Mouse (Mus musculus) embryonic facial prominence, embryonic 12.5 days (tissue): ENCODE measurements around the gene Cacna1c. TPM values are rescaled to one million over a fixed set of nuclear protein-coding genes. Genes with fewer than 3 reads are reported as not detected.

Source experiments
- ATAC-seq: fragments of 200-750 bp; cut with Nextera tagmentation; 2 replicates; pipeline ENCODE4 v1.8.0; 2017; ENCODE audit not compliant: insufficient number of reproducible peaks, insufficient read depth, low FRiP score, low TSS enrichment
- H3K27ac ChIP-seq: fragments of 300-500 bp; sonication (generic); 2 replicates; pipeline ENCODE4 v1.5.1; 2016; ENCODE audit warnings: mild to moderate bottlenecking
- H3K27me3 ChIP-seq: fragments of 300-500 bp; sonication (generic); 2 replicates; pipeline ENCODE4 v1.6.1; 2016; ENCODE audit warnings: mild to moderate bottlenecking, moderate library complexity
- H3K36me3 ChIP-seq: fragments of 300-500 bp; sonication (generic); 2 replicates; pipeline ENCODE4 v1.6.1; 2016; ENCODE audit warnings: mild to moderate bottlenecking
- H3K4me1 ChIP-seq: fragments of 300-500 bp; sonication (generic); 2 replicates; pipeline ENCODE4 v1.6.1; 2016
- H3K4me2 ChIP-seq: fragments of 300-500 bp; sonication (generic); replicated peaks from 2 replicates; pipeline ENCODE4 v1.6.1; 2016; ENCODE audit warnings: mild to moderate bottlenecking, moderate library complexity
- H3K4me3 ChIP-seq: fragments of 300-500 bp; sonication (generic); 2 replicates; pipeline ENCODE4 v1.5.1; 2016; ENCODE audit warnings: mild to moderate bottlenecking
- H3K9ac ChIP-seq: fragments of 300-500 bp; sonication (generic); 2 replicates; pipeline ENCODE4 v1.6.1; 2016; ENCODE audit warnings: mild to moderate bottlenecking, moderate library complexity
- H3K9me3 ChIP-seq: fragments of 300-500 bp; sonication (generic); 2 replicates; pipeline ENCODE4 v1.6.1; 2016; ENCODE audit warnings: mild to moderate bottlenecking, moderate library complexity
- WGBS: fragments of 180-500 bp; shearing (Covaris S2); methylation state at CpG from one replicate; pipeline ENCODE4 v1.1.7; 2016; 5-methylcytosine and 5-hydroxymethylcytosine counted together
- polyA plus RNA-seq: library from polyadenylated mRNA; unstranded; fragments of >200 nt; fragmentation: Nextera tagmentation; extraction: Ambion mirVana; gene quantifications from 2 replicates; pipeline ENCODE4 v1.2.1, GENCODE M21; 2016

The Cacna1c gene
- polyA plus RNA-seq, 1 experiment from 2014 or later: 10.2 TPM

GRCm38 (mm10) chr6:119040961-119041360 lies 155.3 kb downstream of the Cacna1c start:
- 53% methylated on average over 7 of the region's 7 CpGs for WGBS
- no peak overlapping the region for H3K27ac ChIP-seq
- H3K36me3 ChIP-seq: no peaks in the 10 kb centered on the region
- no peak for ATAC-seq
- H3K4me3 ChIP-seq: no peak overlapping the region
- no peak overlapping the region for H3K4me2 ChIP-seq
- H3K9me3 ChIP-seq: no peaks in the 10 kb centered on the region
- peaks cover 16% of the 10 kb centered on the region; the same call in 1 of the 2 replicates for H3K4me1 ChIP-seq
- no peak overlapping the region for H3K9ac ChIP-seq
- H3K27me3 ChIP-seq: no peaks in the 10 kb centered on the region

- Histone ChIP-seq H3K27ac (no peak overlapping the region), H3K9ac (no peak overlapping the region), H3K4me3 (no peak overlapping the region), H3K4me1 (peaks cover 16% of the 10 kb centered on the region; the same call in 1 of the 2 replicates), H3K27me3 (no peaks in the 10 kb centered on the region), H3K36me3 (no peaks in the 10 kb centered on the region), H3K4me2 (no peak overlapping the region), H3K9me3 (0 out of 2 replicates have a peak, but pooled peaks cover 5% of the 10 kb centered on the region)
- WGBS: 73% methylated on average over 7 of the region's 7 CpGs
- ATAC-seq: no peak
Observed at GRCm38 (mm10) chr6:119039815-119040214, 156.4 kb downstream of the Cacna1c start.

- Histone ChIP-seq H3K27ac (no peak overlapping the region), H3K4me1 (peaks cover 16% of the 10 kb centered on the region; the same call in 1 of the 2 replicates), H3K9me3 (0 out of 2 replicates have a peak, but pooled peaks cover 10% of the 10 kb centered on the region), H3K36me3 (no peaks in the 10 kb centered on the region), H3K9ac (no peak overlapping the region), H3K27me3 (no peaks in the 10 kb centered on the region), H3K4me2 (no peak overlapping the region), H3K4me3 (no peak overlapping the region)
- WGBS: 84% methylated on average over 5 of the region's 5 CpGs
- ATAC-seq: no peak
Observed at GRCm38 (mm10) chr6:119039293-119039692, 156.9 kb downstream of the Cacna1c start.

DNA sequence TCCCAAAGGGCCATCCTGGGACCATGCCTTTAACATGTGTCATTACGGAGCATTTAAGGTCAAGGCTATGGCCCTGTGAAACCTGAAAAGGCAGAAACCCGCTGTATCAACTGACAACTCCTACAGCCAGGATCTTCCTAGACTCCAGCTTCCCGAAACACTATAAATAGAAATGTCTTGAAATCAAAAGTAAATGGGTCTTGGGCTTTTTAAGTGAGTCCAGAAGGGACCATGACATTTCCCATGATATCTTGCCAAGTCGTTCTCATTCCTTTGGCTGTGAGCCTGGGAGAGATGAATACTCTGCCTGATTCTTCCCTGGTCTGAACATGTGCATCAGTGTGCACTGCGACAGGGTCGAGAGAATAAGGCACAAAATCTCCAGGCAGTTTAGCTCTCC lies 158.4 kb downstream of the Cacna1c start:
- Histone ChIP-seq H3K4me1 (peaks cover 16% of the 10 kb centered on the region; the same call in 1 of the 2 replicates), H3K9me3 (0 out of 2 replicates have a peak, but pooled peaks cover 10% of the 10 kb centered on the region), H3K36me3 (no peaks in the 10 kb centered on the region), H3K27ac (no peak overlapping the region), H3K4me3 (no peak overlapping the region), H3K9ac (no peak overlapping the region), H3K4me2 (no peak overlapping the region), H3K27me3 (no peaks in the 10 kb centered on the region)
- no peak for ATAC-seq
- 77% methylated on average over 6 of the region's 6 CpGs for whole genome bisulfite sequencing

DNA sequence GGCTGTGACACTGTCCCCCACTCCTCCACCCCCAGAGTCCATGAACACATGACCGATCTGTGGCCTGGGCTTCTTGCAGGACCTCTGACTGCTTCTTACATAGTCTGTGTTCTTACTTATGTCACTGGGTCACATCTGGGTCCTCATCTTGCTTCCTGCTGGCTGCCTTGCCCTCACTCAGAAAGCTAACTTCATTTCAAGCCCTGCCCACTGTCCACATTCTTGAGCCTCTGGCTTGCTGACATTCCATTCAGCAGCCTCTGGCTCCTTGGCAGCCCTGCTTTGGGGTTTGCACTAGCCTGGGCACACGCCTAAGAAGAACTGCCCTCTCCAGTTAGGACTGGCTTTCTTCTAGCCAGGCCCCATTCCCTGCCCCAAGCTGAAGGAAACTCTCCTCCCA lies 159.2 kb downstream of the Cacna1c start:
- H3K4me1 ChIP-seq: peaks cover 14% of the 10 kb centered on the region; the same call in 1 of the 2 replicates
- no peak overlapping the region for H3K27ac ChIP-seq
- ATAC-seq: no peak
- H3K36me3 ChIP-seq: no peaks in the 10 kb centered on the region
- H3K4me2 ChIP-seq: no peak overlapping the region
- no peak overlapping the region for H3K4me3 ChIP-seq
- H3K9me3 ChIP-seq: 0 out of 2 replicates have a peak, but pooled peaks cover 10% of the 10 kb centered on the region
- no peaks in the 10 kb centered on the region for H3K27me3 ChIP-seq
- no peak overlapping the region for H3K9ac ChIP-seq
- WGBS: 60% methylated on average over 2 of the region's 2 CpGs

DNA sequence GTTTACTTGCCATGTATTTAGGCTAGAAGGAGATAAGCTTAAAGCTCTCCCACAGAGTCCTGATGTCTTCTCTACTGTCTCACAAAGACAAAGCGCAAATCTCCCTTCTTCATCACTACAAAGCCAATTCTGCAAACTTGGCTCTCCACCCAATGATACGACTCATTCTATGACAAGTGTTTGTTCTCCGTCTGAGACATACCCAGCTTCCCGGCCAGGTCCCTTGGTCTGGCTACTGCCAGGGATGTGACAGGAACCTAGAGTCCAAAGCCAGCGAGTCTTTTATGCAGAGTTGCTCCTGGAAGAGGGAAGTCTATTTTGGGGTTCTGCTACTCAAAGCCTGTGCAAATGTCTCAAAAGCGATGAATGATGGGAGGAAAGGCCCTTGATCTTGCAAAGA lies 160.9 kb downstream of the Cacna1c start:
- no peak overlapping the region for H3K9ac ChIP-seq
- H3K36me3 ChIP-seq: no peaks in the 10 kb centered on the region
- WGBS: 94% methylated on average over 6 of the region's 6 CpGs
- H3K4me1 ChIP-seq: peaks cover 7% of the 10 kb centered on the region; the same call in 1 of the 2 replicates
- H3K9me3 ChIP-seq: 0 out of 2 replicates have a peak, but pooled peaks cover 10% of the 10 kb centered on the region
- H3K4me3 ChIP-seq: no peak overlapping the region
- no peaks in the 10 kb centered on the region for H3K27me3 ChIP-seq
- ATAC-seq: no peak
- no peak overlapping the region for H3K4me2 ChIP-seq
- no peak overlapping the region for H3K27ac ChIP-seq

- H3K36me3 ChIP-seq: no peaks in the 10 kb centered on the region
- no peak for ATAC-seq
- no peak overlapping the region for H3K4me2 ChIP-seq
- H3K27ac ChIP-seq: no peak overlapping the region
- 0 out of 2 replicates have a peak, but pooled peaks cover 10% of the 10 kb centered on the region for H3K9me3 ChIP-seq
- no peak overlapping the region for H3K9ac ChIP-seq
- peaks cover 7% of the 10 kb centered on the region; the same call in 1 of the 2 replicates for H3K4me1 ChIP-seq
- H3K4me3 ChIP-seq: no peak overlapping the region
- H3K27me3 ChIP-seq: no peaks in the 10 kb centered on the region
- WGBS: 77% methylated on average over 2 of the region's 2 CpGs
Observed at GRCm38 (mm10) chr6:119034947-119035346, 161.3 kb downstream of the Cacna1c start.

DNA sequence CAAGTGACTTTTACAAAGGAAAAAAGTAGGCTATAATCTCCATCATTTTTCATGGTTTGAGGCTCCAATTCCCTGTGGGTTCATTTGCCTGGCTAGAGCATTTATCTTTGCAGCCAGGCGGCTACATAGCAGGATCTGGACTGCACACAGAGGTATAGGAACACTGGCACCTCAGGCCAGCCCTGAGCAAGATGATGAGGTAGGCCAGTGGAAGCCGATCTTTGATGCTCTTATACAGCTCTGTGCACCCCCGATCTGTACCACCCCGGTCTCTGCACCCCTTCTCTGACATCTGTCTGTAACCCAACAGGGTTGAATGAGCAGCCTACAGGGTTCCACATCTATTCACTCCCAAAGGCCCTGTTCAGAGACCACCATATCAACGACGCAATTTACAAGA lies 168.3 kb downstream of the Cacna1c start:
- no peak for ATAC-seq
- H3K36me3 ChIP-seq: no peaks in the 10 kb centered on the region
- H3K4me2 ChIP-seq: no peak overlapping the region
- 0 out of 2 replicates have a peak, but pooled peaks cover 2% of the 10 kb centered on the region for H3K4me1 ChIP-seq
- H3K9me3 ChIP-seq: no peaks in the 10 kb centered on the region
- 76% methylated on average over 6 of the region's 6 CpGs for WGBS
- H3K27ac ChIP-seq: no peak overlapping the region
- H3K27me3 ChIP-seq: no peaks in the 10 kb centered on the region
- no peak overlapping the region for H3K4me3 ChIP-seq
- no peak overlapping the region for H3K9ac ChIP-seq

DNA sequence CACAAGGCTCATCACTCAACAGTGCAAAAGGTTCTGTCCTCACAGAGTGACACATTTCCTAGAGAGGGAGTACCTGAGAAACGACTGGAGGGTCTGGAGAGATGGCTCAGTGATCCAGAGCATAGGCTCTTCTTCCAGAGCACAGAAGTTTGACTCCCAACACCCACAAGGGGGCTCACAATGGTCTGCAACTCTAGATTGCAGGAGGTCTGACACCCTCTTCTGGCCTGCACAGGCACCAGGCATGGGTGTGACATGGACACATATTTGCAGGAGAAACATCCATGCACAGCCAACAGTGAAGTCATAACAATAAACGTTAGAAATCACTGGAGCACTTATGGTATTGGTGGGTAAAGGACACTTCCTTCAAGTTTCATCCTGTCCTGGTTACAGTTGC lies 173.4 kb downstream of the Cacna1c start:
- Histone ChIP-seq H3K4me1 (0 out of 2 replicates have a peak, but pooled peaks cover 10% of the 10 kb centered on the region), H3K27ac (no peak overlapping the region), H3K36me3 (no peaks in the 10 kb centered on the region), H3K4me2 (no peak overlapping the region), H3K9ac (no peak overlapping the region), H3K4me3 (no peak overlapping the region), H3K27me3 (no peaks in the 10 kb centered on the region), H3K9me3 (no peaks in the 10 kb centered on the region)
- no peak for ATAC-seq
- WGBS: 70% methylated on average over 2 of the region's 2 CpGs

- Histone ChIP-seq H3K4me2 (no peak overlapping the region), H3K27ac (no peak overlapping the region), H3K27me3 (no peaks in the 10 kb centered on the region), H3K4me3 (no peak overlapping the region), H3K9ac (no peak overlapping the region), H3K9me3 (no peaks in the 10 kb centered on the region), H3K4me1 (0 out of 2 replicates have a peak, but pooled peaks cover 13% of the 10 kb centered on the region), H3K36me3 (no peaks in the 10 kb centered on the region)
- WGBS: 69% methylated on average over 8 of the region's 8 CpGs
- ATAC-seq: no peak
Observed at GRCm38 (mm10) chr6:119021226-119021625, 175.0 kb downstream of the Cacna1c start.

- H3K4me3 ChIP-seq: no peak overlapping the region
- H3K9ac ChIP-seq: no peak overlapping the region
- peaks cover 18% of the 10 kb centered on the region; the same call in 1 of the 2 replicates for H3K4me1 ChIP-seq
- no peaks in the 10 kb centered on the region for H3K36me3 ChIP-seq
- H3K4me2 ChIP-seq: no peak overlapping the region
- no peaks in the 10 kb centered on the region for H3K27me3 ChIP-seq
- no peaks in the 10 kb centered on the region for H3K9me3 ChIP-seq
- 87% methylated on average over 6 of the region's 6 CpGs for WGBS
- no peak for ATAC-seq
- no peak overlapping the region for H3K27ac ChIP-seq
Observed at GRCm38 (mm10) chr6:119018956-119019355, 177.3 kb downstream of the Cacna1c start.

GRCm38 (mm10) chr6:119018256-119018655 lies 178.0 kb downstream of the Cacna1c start:
- no peaks in the 10 kb centered on the region for H3K9me3 ChIP-seq
- H3K4me1 ChIP-seq: peaks cover 18% of the 10 kb centered on the region; the same call in 1 of the 2 replicates
- no peak for ATAC-seq
- H3K27me3 ChIP-seq: no peaks in the 10 kb centered on the region
- H3K36me3 ChIP-seq: no peaks in the 10 kb centered on the region
- H3K27ac ChIP-seq: no peak overlapping the region
- no peak overlapping the region for H3K4me2 ChIP-seq
- H3K4me3 ChIP-seq: no peak overlapping the region
- H3K9ac ChIP-seq: no peak overlapping the region
- WGBS: 98% methylated on average over 2 of the region's 2 CpGs
